Mouse (Mus musculus): ENCODE results near the gene Podxl. TPM values are rescaled to one million over a fixed set of nuclear protein-coding genes. Genes with fewer than 3 reads are reported as not detected.

The Podxl gene
- polyA plus RNA-seq, 1 experiment from 2014 or later, result 2.8 TPM

- TF ChIP-seq EP300 (IDR thresholded peaks at IDR 0.05; ENCODE audit: low read depth), result no peak
- Histone ChIP-seq H3K27me3 (ENCODE audit: insufficient read depth, low read length) (no peaks in the 10 kb centered on the region), H3K9ac (replicated peaks) (no peak overlapping the region), H3K27ac (ENCODE audit: low read depth) (no peak overlapping the region), H3K4me1 (ENCODE audit: insufficient read depth) (0 out of 2 replicates have a peak, but pooled peaks cover 4% of the 10 kb centered on the region), H3K4me2 (ENCODE audit: low read depth, low read length) (no peak overlapping the region), H3K36me3 (replicated peaks; ENCODE audit: insufficient read depth, low read length) (no peaks in the 10 kb centered on the region), H3K4me3 (ENCODE audit: low read depth, low read length) (no peak overlapping the region), H3K9me3 (ENCODE audit: low read length) (no peaks in the 10 kb centered on the region)
- DNase-seq (no peak), ATAC-seq (no peak)
- 91% methylated on average over 5 of the region's 5 CpGs for WGBS (ENCODE audit: insufficient replicate concordance)
These were observed 29.1 kb downstream of the Podxl start for GRCm38 (mm10) chr6:31534705-31535104.

- 69% methylated on average over 3 of the region's 3 CpGs for WGBS (ENCODE audit: insufficient replicate concordance)
- Histone ChIP-seq H3K27ac (ENCODE audit: low read depth) (no peak overlapping the region), H3K9ac (replicated peaks) (no peak overlapping the region), H3K9me3 (ENCODE audit: low read length) (no peaks in the 10 kb centered on the region), H3K4me1 (ENCODE audit: insufficient read depth) (0 out of 2 replicates have a peak, but pooled peaks cover 1% of the 10 kb centered on the region), H3K4me3 (ENCODE audit: low read depth, low read length) (no peak overlapping the region), H3K27me3 (ENCODE audit: insufficient read depth, low read length) (no peaks in the 10 kb centered on the region), H3K4me2 (ENCODE audit: low read depth, low read length) (no peak overlapping the region), H3K36me3 (replicated peaks; ENCODE audit: insufficient read depth, low read length) (no peaks in the 10 kb centered on the region)
- no peak for TF ChIP-seq CTCF (IDR thresholded peaks at IDR 0.05; ENCODE audit: low read depth)
- no peak for TF ChIP-seq EP300 (IDR thresholded peaks at IDR 0.05; ENCODE audit: low read depth)
- ATAC-seq (no peak), DNase-seq (no peak)
These were observed 31.9 kb downstream of the Podxl start for GRCm38 (mm10) chr6:31531880-31532279.

- Histone ChIP-seq H3K27me3 (ENCODE audit: insufficient read depth, low read length) (no peaks in the 10 kb centered on the region), H3K36me3 (replicated peaks; ENCODE audit: insufficient read depth, low read length) (no peaks in the 10 kb centered on the region), H3K4me3 (ENCODE audit: low read depth, low read length) (no peak overlapping the region), H3K9me3 (ENCODE audit: low read length) (no peaks in the 10 kb centered on the region), H3K27ac (ENCODE audit: low read depth) (no peak overlapping the region), H3K4me2 (ENCODE audit: low read depth, low read length) (no peak overlapping the region), H3K9ac (replicated peaks) (no peak overlapping the region), H3K4me1 (ENCODE audit: insufficient read depth) (no peaks in the 10 kb centered on the region)
- DNase-seq (no peak), ATAC-seq (no peak)
- TF ChIP-seq EP300 (IDR thresholded peaks at IDR 0.05; ENCODE audit: low read depth) (no peak), CTCF (IDR thresholded peaks at IDR 0.05; ENCODE audit: low read depth) (no peak)
- WGBS (ENCODE audit: insufficient replicate concordance), result 86% methylated on average over 5 of the region's 5 CpGs
These were observed 35.4 kb downstream of the Podxl start for GRCm38 (mm10) chr6:31528339-31528738.

GRCm38 (mm10) chr6:31527897-31528296 is 35.9 kb downstream of the Podxl start:
- Histone ChIP-seq H3K27ac (ENCODE audit: low read depth) (no peak overlapping the region), H3K4me3 (ENCODE audit: low read depth, low read length) (no peak overlapping the region), H3K27me3 (ENCODE audit: insufficient read depth, low read length) (no peaks in the 10 kb centered on the region), H3K36me3 (replicated peaks; ENCODE audit: insufficient read depth, low read length) (no peaks in the 10 kb centered on the region; the same call in 1 of the 2 replicates), H3K4me2 (ENCODE audit: low read depth, low read length) (no peak overlapping the region), H3K4me1 (ENCODE audit: insufficient read depth) (no peaks in the 10 kb centered on the region), H3K9ac (replicated peaks) (no peak overlapping the region), H3K9me3 (ENCODE audit: low read length) (no peaks in the 10 kb centered on the region)
- peak; percentile 62 for ATAC-seq
- DNase-seq, result peak; percentile 71
- TF ChIP-seq EP300 (IDR thresholded peaks at IDR 0.05; ENCODE audit: low read depth) (no peak), CTCF (IDR thresholded peaks at IDR 0.05; ENCODE audit: low read depth) (peak; percentile 80)
- 56% methylated on average over 7 of the region's 7 CpGs for WGBS (ENCODE audit: insufficient replicate concordance)

GRCm38 (mm10) chr6:31526929-31527328 is 36.9 kb downstream of the Podxl start:
- Histone ChIP-seq H3K9ac (replicated peaks) (no peak overlapping the region), H3K36me3 (replicated peaks; ENCODE audit: insufficient read depth, low read length) (no peaks in the 10 kb centered on the region; the same call in 1 of the 2 replicates), H3K27ac (ENCODE audit: low read depth) (no peak overlapping the region), H3K9me3 (ENCODE audit: low read length) (no peaks in the 10 kb centered on the region), H3K4me2 (ENCODE audit: low read depth, low read length) (no peak overlapping the region), H3K4me1 (ENCODE audit: insufficient read depth) (no peaks in the 10 kb centered on the region), H3K4me3 (ENCODE audit: low read depth, low read length) (no peak overlapping the region), H3K27me3 (ENCODE audit: insufficient read depth, low read length) (no peaks in the 10 kb centered on the region)
- TF ChIP-seq EP300 (IDR thresholded peaks at IDR 0.05; ENCODE audit: low read depth) (no peak), CTCF (IDR thresholded peaks at IDR 0.05; ENCODE audit: low read depth) (no peak)
- DNase-seq (no peak), ATAC-seq (no peak)
- WGBS (ENCODE audit: insufficient replicate concordance), result 54% methylated on average over 5 of the region's 5 CpGs

- H3K36me3 ChIP-seq (replicated peaks; ENCODE audit: insufficient read depth, low read length), result no peaks in the 10 kb centered on the region; the same call in 1 of the 2 replicates
- DNase-seq, result peak; percentile 81
- TF ChIP-seq CTCF (IDR thresholded peaks at IDR 0.05; ENCODE audit: low read depth) (peak; percentile 91), EP300 (IDR thresholded peaks at IDR 0.05; ENCODE audit: low read depth) (no peak)
- H3K4me3 ChIP-seq (ENCODE audit: low read depth, low read length), result no peak overlapping the region
- H3K27ac ChIP-seq (ENCODE audit: low read depth), result no peak overlapping the region
- H3K4me1 ChIP-seq (ENCODE audit: insufficient read depth), result 0 out of 2 replicates have a peak, but pooled peaks cover 2% of the 10 kb centered on the region
- 65% methylated on average over 6 of the region's 6 CpGs for WGBS (ENCODE audit: insufficient replicate concordance)
- ATAC-seq, result peak; percentile 62
- no peak overlapping the region for H3K4me2 ChIP-seq (ENCODE audit: low read depth, low read length)
- no peaks in the 10 kb centered on the region for H3K27me3 ChIP-seq (ENCODE audit: insufficient read depth, low read length)
- H3K9ac ChIP-seq (replicated peaks), result no peak overlapping the region
- H3K9me3 ChIP-seq (ENCODE audit: low read length), result no peaks in the 10 kb centered on the region
These were observed 38.4 kb downstream of the Podxl start for GRCm38 (mm10) chr6:31525231-31525900.
